Mouse (Mus musculus): Measurements from ENCODE around the gene Bscl2. TPM values are rescaled to one million over a fixed set of nuclear protein-coding genes. Genes with fewer than 3 reads are reported as not detected.
"Not testable (repeated sequence)": the region's sequence is repeated elsewhere in the genome, so short reads cannot be mapped to it uniquely, and the experiment has no call there.

Gene Bscl2
- polyA plus RNA-seq, 1 experiment: 91.7 TPM

DNA sequence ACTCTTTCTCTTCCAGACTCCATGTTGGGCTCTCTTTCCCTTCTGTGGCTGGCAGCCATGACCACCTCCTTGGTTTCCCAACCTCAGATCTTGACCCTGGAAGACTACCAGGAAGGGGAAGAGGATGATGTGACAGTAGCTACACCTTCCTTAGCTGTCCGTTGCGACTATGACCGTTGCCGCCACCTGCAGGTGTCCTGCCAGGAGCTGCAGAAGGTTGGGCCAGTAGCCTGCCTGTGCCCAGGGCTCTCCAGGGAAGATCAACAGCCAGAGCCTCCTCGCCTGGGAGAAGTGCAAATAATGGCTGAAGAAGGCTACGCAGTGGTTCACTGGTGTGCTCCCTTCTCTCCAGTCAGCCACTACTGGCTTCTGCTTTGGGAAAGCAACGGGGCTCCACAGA, 14.4 kb downstream of the Bscl2 start:
- Histone ChIP-seq H3K36me3 (ENCODE audit: control insufficient read depth, insufficient read depth, low read length) (peaks cover 11% of the 10 kb centered on the region), H3K27me3 (ENCODE audit: control insufficient read depth, insufficient read depth, low read length) (no peaks in the 10 kb centered on the region), H3K27ac (ENCODE audit: insufficient read depth, low read length) (no peak overlapping the region), H3K4me3 (ENCODE audit: extremely low read depth, insufficient read depth, insufficient read length) (no peak overlapping the region), H3K4me1 (ENCODE audit: control insufficient read depth, insufficient read depth, insufficient read length) (no peaks in the 10 kb centered on the region)
- DNase-seq (ENCODE audit: low read depth in 1 of 2, low spot score in 2 of 2): no peak
- WGBS: 76% methylated on average over 7 of the region's 7 CpGs
- TF ChIP-seq CTCF (IDR thresholded peaks at IDR 0.05; ENCODE audit: extremely low read depth, insufficient read depth, insufficient read length, insufficient replicate concordance) (no peak), POLR2A (IDR thresholded peaks at IDR 0.05; ENCODE audit: low read depth, low read length) (no peak)

DNA sequence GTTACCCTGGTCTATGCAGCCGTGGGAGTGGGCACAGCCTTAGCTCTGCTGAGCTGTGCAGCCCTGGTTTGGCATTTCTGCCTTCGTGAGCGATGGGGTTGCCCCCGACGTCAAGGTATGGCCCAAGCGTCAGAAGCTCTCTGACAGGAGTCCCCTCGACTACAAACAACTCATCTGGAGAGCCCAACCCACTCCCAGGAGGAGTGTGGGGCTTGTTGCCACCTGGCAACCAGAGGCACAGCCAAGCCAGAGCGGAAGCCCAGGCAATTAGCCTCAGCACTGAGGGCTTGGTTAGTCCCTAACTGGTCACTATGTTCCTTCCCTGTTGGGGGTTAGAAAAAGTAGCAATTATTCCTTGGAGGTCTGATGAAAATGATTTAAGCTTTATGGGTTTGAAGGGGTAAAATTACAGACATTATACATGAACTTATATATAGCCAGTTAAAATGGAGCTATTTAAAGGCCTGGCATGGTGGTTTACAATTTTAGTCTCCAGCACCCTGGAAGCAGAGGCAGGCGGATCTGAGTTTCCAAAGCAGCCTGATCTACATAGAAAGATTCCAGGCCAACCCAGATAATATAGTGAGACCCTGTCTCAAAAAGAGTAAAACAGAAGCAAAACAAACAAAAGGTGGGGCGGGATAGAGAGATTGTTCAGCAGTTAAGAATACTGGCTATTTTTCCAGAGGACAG, 15.1 kb downstream of the Bscl2 start:
- peaks cover 4% of the 10 kb centered on the region; the same call in 1 of the 2 replicates for H3K36me3 ChIP-seq (ENCODE audit: control insufficient read depth, insufficient read depth, low read length)
- H3K4me1 ChIP-seq (ENCODE audit: control insufficient read depth, insufficient read depth, insufficient read length): no peaks in the 10 kb centered on the region
- no peak overlapping the region for H3K4me3 ChIP-seq (ENCODE audit: extremely low read depth, insufficient read depth, insufficient read length)
- H3K27ac ChIP-seq (ENCODE audit: insufficient read depth, low read length): no peak overlapping the region
- TF ChIP-seq CTCF (IDR thresholded peaks at IDR 0.05; ENCODE audit: extremely low read depth, insufficient read depth, insufficient read length, insufficient replicate concordance): no peak
- no peak for TF ChIP-seq POLR2A (IDR thresholded peaks at IDR 0.05; ENCODE audit: low read depth, low read length)
- WGBS: 81% methylated on average over 10 of the region's 10 CpGs
- no peaks in the 10 kb centered on the region for H3K27me3 ChIP-seq (ENCODE audit: control insufficient read depth, insufficient read depth, low read length)
- no peak for DNase-seq (ENCODE audit: low read depth in 1 of 2, low spot score in 2 of 2)

DNA sequence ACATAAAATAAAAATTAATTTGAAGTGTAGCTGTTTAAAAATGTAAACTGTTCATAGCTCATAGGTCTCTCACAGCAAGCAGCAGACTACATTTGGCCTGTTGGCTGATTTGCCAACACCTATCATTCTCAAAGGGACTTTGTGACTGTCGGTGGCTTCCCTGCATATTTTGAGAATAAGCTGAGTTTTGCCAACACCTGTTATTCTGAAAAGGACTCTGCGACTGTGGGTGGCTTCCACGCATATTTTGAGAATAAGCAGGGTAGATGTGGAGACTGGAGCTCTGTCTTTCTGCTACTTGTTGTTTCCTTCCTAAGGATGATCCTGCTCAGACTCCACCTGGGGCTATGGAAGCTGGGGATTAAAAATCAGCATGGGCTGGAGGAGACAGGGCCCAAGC, 15.8 kb downstream of the Bscl2 start:
- H3K27ac ChIP-seq (ENCODE audit: insufficient read depth, low read length): no peak overlapping the region
- TF ChIP-seq POLR2A (IDR thresholded peaks at IDR 0.05; ENCODE audit: low read depth, low read length): no peak
- no peak for TF ChIP-seq CTCF (IDR thresholded peaks at IDR 0.05; ENCODE audit: extremely low read depth, insufficient read depth, insufficient read length, insufficient replicate concordance)
- no peaks in the 10 kb centered on the region for H3K27me3 ChIP-seq (ENCODE audit: control insufficient read depth, insufficient read depth, low read length)
- no peak overlapping the region for H3K4me3 ChIP-seq (ENCODE audit: extremely low read depth, insufficient read depth, insufficient read length)
- WGBS: 87% methylated on average over 3 of the region's 3 CpGs
- no peaks in the 10 kb centered on the region for H3K4me1 ChIP-seq (ENCODE audit: control insufficient read depth, insufficient read depth, insufficient read length)
- peaks cover 1% of the 10 kb centered on the region; the same call in 1 of the 2 replicates for H3K36me3 ChIP-seq (ENCODE audit: control insufficient read depth, insufficient read depth, low read length)
- DNase-seq (ENCODE audit: low read depth in 1 of 2, low spot score in 2 of 2): no peak

DNA sequence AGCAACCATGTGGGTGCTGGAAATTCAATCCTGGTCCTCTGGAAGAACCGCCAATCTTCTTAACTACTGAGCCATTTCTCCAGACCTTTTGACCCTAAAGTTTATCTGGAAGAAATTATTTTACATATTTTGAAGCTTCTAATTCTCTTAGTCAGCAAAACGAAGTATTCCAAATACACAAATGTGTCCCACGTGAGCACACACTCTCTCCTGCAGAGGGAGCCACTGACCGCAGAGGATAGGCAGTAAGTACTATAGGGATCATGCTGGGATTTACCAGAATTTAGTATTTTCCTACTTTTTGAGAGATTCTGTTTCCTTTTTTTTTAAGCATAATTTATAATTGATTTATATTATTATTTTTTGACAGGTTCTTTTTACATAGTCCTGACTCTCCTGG, 20.4 kb downstream of the Bscl2 start:
- TF ChIP-seq POLR2A (IDR thresholded peaks at IDR 0.05; ENCODE audit: low read depth, low read length): no peak
- peak; percentile 43; the same call in 1 of the 2 replicates for TF ChIP-seq CTCF (IDR thresholded peaks at IDR 0.05; ENCODE audit: extremely low read depth, insufficient read depth, insufficient read length, insufficient replicate concordance)
- H3K36me3 ChIP-seq (ENCODE audit: control insufficient read depth, insufficient read depth, low read length): no peaks in the 10 kb centered on the region
- H3K27ac ChIP-seq (ENCODE audit: insufficient read depth, low read length): no peak overlapping the region
- peak in 1 of 2 experiments; percentile 37 for DNase-seq (ENCODE audit: low read depth in 1 of 2, low spot score in 2 of 2)
- H3K4me1 ChIP-seq (ENCODE audit: control insufficient read depth, insufficient read depth, insufficient read length): no peaks in the 10 kb centered on the region
- no peaks in the 10 kb centered on the region for H3K27me3 ChIP-seq (ENCODE audit: control insufficient read depth, insufficient read depth, low read length)
- WGBS: 40% methylated on average over 4 of the region's 4 CpGs
- no peak overlapping the region for H3K4me3 ChIP-seq (ENCODE audit: extremely low read depth, insufficient read depth, insufficient read length)

DNA sequence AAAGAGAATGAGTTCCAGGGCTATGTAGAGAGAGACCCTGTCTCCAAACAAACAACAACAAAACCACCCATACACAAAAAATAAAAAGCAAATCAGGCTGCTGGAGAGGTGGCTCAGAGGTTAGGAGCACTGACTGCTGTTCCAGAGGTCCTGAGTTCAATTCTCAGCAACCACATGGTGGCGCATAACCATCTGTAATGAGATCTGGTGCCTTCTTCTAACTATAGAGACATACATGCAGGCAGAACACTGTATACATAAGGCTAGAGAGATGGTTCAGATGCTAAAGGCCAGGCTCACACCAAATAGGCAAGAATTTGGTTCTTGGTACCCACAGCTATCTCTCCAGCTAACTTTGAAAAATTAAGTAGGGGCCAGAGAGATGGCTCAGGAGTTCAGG, 21.8 kb downstream of the Bscl2 start:
- peak in 1 of 2 experiments; percentile 54 for DNase-seq (ENCODE audit: low read depth in 1 of 2, low spot score in 2 of 2)
- H3K4me3 ChIP-seq (ENCODE audit: extremely low read depth, insufficient read depth, insufficient read length): no peak overlapping the region
- no peak overlapping the region for H3K27ac ChIP-seq (ENCODE audit: insufficient read depth, low read length)
- TF ChIP-seq CTCF (IDR thresholded peaks at IDR 0.05; ENCODE audit: extremely low read depth, insufficient read depth, insufficient read length, insufficient replicate concordance): 0 out of 2 replicates have a peak, but pooled peaks have one; percentile 6
- TF ChIP-seq POLR2A (IDR thresholded peaks at IDR 0.05; ENCODE audit: low read depth, low read length): no peak
- no peaks in the 10 kb centered on the region for H3K36me3 ChIP-seq (ENCODE audit: control insufficient read depth, insufficient read depth, low read length)
- WGBS: 27% methylated on average over 1 of the region's 1 CpGs
- H3K27me3 ChIP-seq (ENCODE audit: control insufficient read depth, insufficient read depth, low read length): no peaks in the 10 kb centered on the region
- no peaks in the 10 kb centered on the region for H3K4me1 ChIP-seq (ENCODE audit: control insufficient read depth, insufficient read depth, insufficient read length)

DNA sequence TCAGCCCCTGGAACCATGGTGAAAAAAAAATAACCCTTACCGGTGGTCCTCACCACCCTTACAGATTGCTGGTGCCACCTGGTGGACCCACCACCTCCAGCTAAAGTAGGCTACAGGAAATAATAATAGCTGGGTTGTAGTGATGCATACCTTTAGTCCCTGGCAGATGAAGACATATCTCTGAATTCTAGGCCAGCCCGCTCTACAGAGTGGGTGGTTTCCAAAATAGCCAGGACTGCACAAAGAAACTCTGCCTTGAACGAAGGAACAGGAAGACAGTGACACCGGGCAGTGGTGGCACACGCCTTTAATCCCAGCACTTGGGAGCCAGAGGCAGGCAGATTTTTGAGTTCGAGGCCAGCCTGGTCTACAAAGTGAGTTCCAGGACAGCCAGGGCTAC, 27.0 kb downstream of the Bscl2 start:
- no peaks in the 10 kb centered on the region for H3K4me1 ChIP-seq (ENCODE audit: control insufficient read depth, insufficient read depth, insufficient read length)
- DNase-seq (ENCODE audit: low read depth in 1 of 2, low spot score in 2 of 2): no peak
- TF ChIP-seq POLR2A (IDR thresholded peaks at IDR 0.05; ENCODE audit: low read depth, low read length) (no peak), CTCF (IDR thresholded peaks at IDR 0.05; ENCODE audit: extremely low read depth, insufficient read depth, insufficient read length, insufficient replicate concordance) (no peak)
- no peak overlapping the region for H3K4me3 ChIP-seq (ENCODE audit: extremely low read depth, insufficient read depth, insufficient read length)
- no peaks in the 10 kb centered on the region for H3K36me3 ChIP-seq (ENCODE audit: control insufficient read depth, insufficient read depth, low read length)
- H3K27me3 ChIP-seq (ENCODE audit: control insufficient read depth, insufficient read depth, low read length): no peaks in the 10 kb centered on the region
- no peak overlapping the region for H3K27ac ChIP-seq (ENCODE audit: insufficient read depth, low read length)
- WGBS: 85% methylated on average over 6 of the region's 6 CpGs

DNA sequence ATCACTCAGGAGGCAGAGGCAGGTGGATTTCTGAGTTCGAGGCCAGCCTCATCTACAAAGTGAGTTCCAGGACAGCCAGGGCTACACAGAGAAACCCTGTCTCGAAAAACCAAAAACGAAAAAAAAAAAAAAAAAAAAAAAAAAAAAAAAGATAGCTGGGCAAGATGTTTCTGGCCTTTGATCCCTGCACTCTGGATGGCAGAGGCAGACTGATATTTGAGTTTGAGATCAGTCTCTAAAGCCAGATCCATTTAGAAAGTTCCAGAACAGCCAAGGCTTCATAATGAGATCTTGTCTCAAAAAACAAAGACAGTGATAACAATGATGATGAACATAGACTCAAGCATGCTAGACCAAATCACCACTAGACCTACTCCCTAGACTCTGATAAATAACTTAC, 33.1 kb downstream of the Bscl2 start:
- not testable (repeated sequence) for H3K27ac ChIP-seq (ENCODE audit: insufficient read depth, low read length); DNase-seq (ENCODE audit: low read depth in 1 of 2, low spot score in 2 of 2); H3K4me3 ChIP-seq (ENCODE audit: extremely low read depth, insufficient read depth, insufficient read length); H3K4me1 ChIP-seq (ENCODE audit: control insufficient read depth, insufficient read depth, insufficient read length); H3K27me3 ChIP-seq (ENCODE audit: control insufficient read depth, insufficient read depth, low read length)
- H3K36me3 ChIP-seq (ENCODE audit: control insufficient read depth, insufficient read depth, low read length): peaks cover 15% of the 10 kb centered on the region
- WGBS: 67% methylated on average over 3 of the region's 3 CpGs
